Mouse (Mus musculus): ENCODE results near the gene Kremen2.
A peak's percentile ranks its signal among the peaks of the same experiment; 100 is the strongest.
"Not testable (repeated sequence)": the region's sequence is repeated elsewhere in the genome, so short reads cannot be mapped to it uniquely, and the experiment has no call there.

Kremen2 gene

GRCm38 (mm10) chr17:23745301-23746251, at the start of gene Kremen2:
Kremen2 (minus strand) TSS chr17:23745833.
- DNase-seq, result no peak

GRCm38 (mm10) chr17:23795323-23795722, 49.7 kb upstream of the Kremen2 start:
- DNase-seq, result no peak

- no peak for DNase-seq
These were observed 45.4 kb upstream of the Kremen2 start for GRCm38 (mm10) chr17:23791079-23791357.

- DNase-seq, result peak; percentile 54
These were observed 44.8 kb upstream of the Kremen2 start, which contains the start of gene Srrm2 for GRCm38 (mm10) chr17:23790269-23791078. Srrm2 (plus strand) TSS chr17:23790532.

GRCm38 (mm10) chr17:23789749-23790268, 44.2 kb upstream of the Kremen2 start:
- DNase-seq, result no peak

- DNase-seq, result no peak
These were observed 43.3 kb upstream of the Kremen2 start for GRCm38 (mm10) chr17:23788973-23789372.

GRCm38 (mm10) chr17:23786510-23786931, 40.9 kb upstream of the Kremen2 start:
- peak; percentile 49 for DNase-seq

GRCm38 (mm10) chr17:23785561-23786471, 40.2 kb upstream of the Kremen2 start, which contains the start of gene Flywch2:
Flywch2 (minus strand) TSS chr17:23786081.
- peak; percentile 93 for DNase-seq

GRCm38 (mm10) chr17:23783352-23783751, 37.7 kb upstream of the Kremen2 start:
- DNase-seq, result no peak

- DNase-seq, result no peak
These were observed 32.8 kb upstream of the Kremen2 start for GRCm38 (mm10) chr17:23778447-23778846.

GRCm38 (mm10) chr17:23777141-23777540, 31.5 kb upstream of the Kremen2 start:
- DNase-seq, result no peak

GRCm38 (mm10) chr17:23776216-23776615, 30.6 kb upstream of the Kremen2 start:
- DNase-seq, result no peak

- peak; percentile 79 for DNase-seq
These were observed 28.5 kb upstream of the Kremen2 start for GRCm38 (mm10) chr17:23774090-23774489.

- no peak for DNase-seq
These were observed 28.0 kb upstream of the Kremen2 start for GRCm38 (mm10) chr17:23773676-23774075.

- not testable (repeated sequence) for DNase-seq
These were observed 26.6 kb upstream of the Kremen2 start for GRCm38 (mm10) chr17:23772219-23772556.

- DNase-seq, result peak; percentile 99
These were observed 25.9 kb upstream of the Kremen2 start, which contains the start of gene Flywch1 for GRCm38 (mm10) chr17:23771284-23772218. Flywch1 (minus strand) TSS chr17:23771602.

- no peak for DNase-seq
These were observed 25.3 kb upstream of the Kremen2 start for GRCm38 (mm10) chr17:23770896-23771283.

GRCm38 (mm10) chr17:23770493-23770892, 24.9 kb upstream of the Kremen2 start:
- DNase-seq, result no peak

- no peak for DNase-seq
These were observed 17.3 kb upstream of the Kremen2 start for GRCm38 (mm10) chr17:23762976-23763375.

- DNase-seq, result no peak
These were observed 15.5 kb upstream of the Kremen2 start for GRCm38 (mm10) chr17:23761155-23761554.

GRCm38 (mm10) chr17:23760231-23760630, 14.6 kb upstream of the Kremen2 start:
- no peak for DNase-seq
